Mouse (Mus musculus) kidney, adult 9 months (tissue): ENCODE data around the gene Ascl1.

Experiments used
- DNase-seq: peaks from one replicate; pipeline ENCODE4 v3.0.0; 2022

Gene Ascl1

GRCm38 (mm10) chr10:87484831-87485720 is 8.4 kb downstream of the Ascl1 start:
- no peak for DNase-seq

GRCm38 (mm10) chr10:87477895-87478294 is 15.6 kb downstream of the Ascl1 start:
- no peak for DNase-seq

- no peak for DNase-seq
Observed at GRCm38 (mm10) chr10:87474971-87475370, 18.5 kb downstream of the Ascl1 start.

GRCm38 (mm10) chr10:87473475-87474131 is 19.9 kb downstream of the Ascl1 start:
- DNase-seq = no peak

- no peak for DNase-seq
Observed at GRCm38 (mm10) chr10:87450777-87451176, 42.7 kb downstream of the Ascl1 start.

- DNase-seq = no peak
Observed at GRCm38 (mm10) chr10:87449368-87449767, 44.1 kb downstream of the Ascl1 start.

GRCm38 (mm10) chr10:87448257-87448656 is 45.2 kb downstream of the Ascl1 start:
- DNase-seq = no peak

- DNase-seq = no peak
Observed at GRCm38 (mm10) chr10:87447754-87448095, 45.7 kb downstream of the Ascl1 start.

GRCm38 (mm10) chr10:87446829-87447753 is 46.4 kb downstream of the Ascl1 start:
- no peak for DNase-seq

- no peak for DNase-seq
Observed at GRCm38 (mm10) chr10:87446139-87446828, 47.2 kb downstream of the Ascl1 start.
